Mouse (Mus musculus) heart, embryonic 14.5 days (tissue): ENCODE measurements around the gene Rwdd3. TPM values are rescaled to one million over a fixed set of nuclear protein-coding genes. Genes with fewer than 3 reads are reported as not detected.

Source experiments
- ATAC-seq: fragments of 200-750 bp; cut with Nextera tagmentation; 2 replicates; pipeline ENCODE4 v1.8.0; 2017; ENCODE audit warnings: low read depth, moderate TSS enrichment; ENCODE audit not compliant: insufficient number of reproducible peaks, insufficient read depth, low FRiP score
- H3K27ac ChIP-seq, 2 experiments: fragments of 200-500 bp in 1 of 2; fragments of 300-500 bp in 1 of 2; sonication (generic) in 1 of 2; replicated peaks in 1 of 2; 2 replicates each; pipeline ENCODE4 v1.5.1; 2012 to 2014; ENCODE audit warnings: low read depth in 2 of 2, low read length in 2 of 2, control low read depth in 1 of 2, mild to moderate bottlenecking in 1 of 2, mixed read lengths in 1 of 2; ENCODE audit not compliant: control insufficient read depth in 1 of 2, insufficient read depth in 1 of 2
- H3K27me3 ChIP-seq: fragments of 300-500 bp; sonication (generic); 2 replicates; pipeline ENCODE4 v1.6.1; 2014; ENCODE audit warnings: mild to moderate bottlenecking, low read length, control low read depth; ENCODE audit not compliant: control insufficient read depth, insufficient read depth
- H3K36me3 ChIP-seq: fragments of 300-500 bp; sonication (generic); 2 replicates; pipeline ENCODE4 v1.6.1; 2014; ENCODE audit warnings: mild to moderate bottlenecking, control low read depth, low read length, mixed read lengths; ENCODE audit not compliant: control insufficient read depth, insufficient read depth
- H3K4me1 ChIP-seq, 2 experiments: fragments of 200-500 bp in 1 of 2; fragments of 300-500 bp in 1 of 2; sonication (generic) in 1 of 2; 2 replicates each; pipeline ENCODE4 v1.6.1; 2012 to 2014; ENCODE audit warnings: low read length in 2 of 2, control low read depth in 1 of 2, mixed read lengths in 1 of 2; ENCODE audit not compliant: control insufficient read depth in 2 of 2, insufficient read depth in 2 of 2
- H3K4me2 ChIP-seq: fragments of 300-500 bp; sonication (generic); 2 replicates; pipeline ENCODE4 v1.6.1; 2014; ENCODE audit warnings: mild to moderate bottlenecking, low read length
- H3K4me3 ChIP-seq, 2 experiments: fragments of 200-500 bp in 1 of 2; fragments of 300-500 bp in 1 of 2; sonication (generic) in 1 of 2; 2 replicates each; pipeline ENCODE4 v1.5.1; 2012 to 2014; ENCODE audit warnings: low read length in 2 of 2, mild to moderate bottlenecking in 2 of 2, control low read depth in 1 of 2, low read depth in 1 of 2, moderate library complexity in 1 of 2; ENCODE audit not compliant: control insufficient read depth in 1 of 2, insufficient read depth in 1 of 2
- H3K9ac ChIP-seq: fragments of 300-500 bp; sonication (generic); 2 replicates; pipeline ENCODE4 v1.6.1; 2014; ENCODE audit warnings: mild to moderate bottlenecking, low read length
- H3K9me3 ChIP-seq: fragments of 300-500 bp; sonication (generic); 2 replicates; pipeline ENCODE4 v1.6.1; 2016; ENCODE audit warnings: low read length, control low read depth; ENCODE audit not compliant: control insufficient read depth
- WGBS: fragments of 180-500 bp; shearing (Covaris S2); extraction: QIAGEN DNeasy Blood & Tissue Kit; methylation state at CpG from one replicate; pipeline ENCODE4 v1.1.7; 2014; 5-methylcytosine and 5-hydroxymethylcytosine counted together
- polyA plus RNA-seq: library from polyadenylated mRNA; unstranded; fragments of >200 nt; fragmentation: Nextera tagmentation; extraction: Ambion mirVana; gene quantifications from 2 replicates; pipeline ENCODE4 v1.2.1, GENCODE M21; 2014

Gene Rwdd3
- polyA plus RNA-seq, 1 experiment from 2014 or later, result 4.0 TPM

- Histone ChIP-seq H3K27me3 (no peaks in the 10 kb centered on the region), H3K4me2 (no peak overlapping the region), H3K4me1 (no peaks in the 10 kb centered on the region), H3K9ac (no peak overlapping the region), H3K27ac (no peak overlapping the region), H3K4me3 (no peak overlapping the region), H3K9me3 (no peaks in the 10 kb centered on the region), H3K36me3 (no peaks in the 10 kb centered on the region)
- 77% methylated on average over 6 of the region's 6 CpGs for WGBS
- ATAC-seq, result no peak
Measured at GRCm38 (mm10) chr3:121107481-121107880, 64.0 kb downstream of the Rwdd3 start.

GRCm38 (mm10) chr3:121105408-121105708 is 66.1 kb downstream of the Rwdd3 start:
- peak overlapping the region; percentile 52 for H3K4me2 ChIP-seq
- no peak for ATAC-seq
- WGBS, result 70% methylated on average over 5 of the region's 5 CpGs
- no peaks in the 10 kb centered on the region for H3K27me3 ChIP-seq
- no peak overlapping the region; the same call in 1 of the 2 replicates for H3K9ac ChIP-seq
- no peaks in the 10 kb centered on the region for H3K4me1 ChIP-seq
- peak overlapping the region in 1 of 2 experiments; percentile 20; a peak in 3 of 4 replicates for H3K4me3 ChIP-seq
- no peak overlapping the region for H3K27ac ChIP-seq
- no peaks in the 10 kb centered on the region for H3K36me3 ChIP-seq
- H3K9me3 ChIP-seq, result no peaks in the 10 kb centered on the region

Other genes starting within 250 kb of the Rwdd3 start
- 1.3 and 1.5 TPM in 2 replicates for gene Tmem56, start 111.4 kb upstream of the Rwdd3 start, polyA plus RNA-seq
- gene Alg14, start 120.1 kb upstream of the Rwdd3 start, polyA plus RNA-seq, result 41.9 and 43.7 TPM in 2 replicates